In genomic region chr7:110769094-110769493, GRCm38 (mm10) we compare ENCODE assay signal across 7 mouse cellular contexts. TPM values are rescaled to one million over a fixed set of nuclear protein-coding genes. Genes with fewer than 3 reads are reported as not detected.
DNase-seq lines count a peak whose midpoint lies in the region; ATAC-seq and TF ChIP-seq lines count a peak whose summit lies in the region.

No protein-coding gene starts in this region.

- TF ChIP-seq POLR2A in cortical plate, adult 2 months (IDR thresholded peaks at IDR 0.05; ENCODE audit: extremely low read depth, insufficient read depth, low read length): no peak

- H3K4me2 ChIP-seq in heart, postnatal 0 days (ENCODE audit: low read depth, low read length): peak overlapping the region; percentile 83
- peak overlapping the region; percentile 99 for H3K4me2 ChIP-seq in stomach, embryonic 15.5 days

- peak overlapping the region; percentile 69 for H3K9ac ChIP-seq in heart, postnatal 0 days (replicated peaks; ENCODE audit: low read depth, low read length)
- H3K9ac ChIP-seq in stomach, embryonic 15.5 days: peak overlapping the region; percentile 58; the same call in 1 of the 2 replicates

- no peak for ATAC-seq in heart, postnatal 0 days (ENCODE audit: insufficient read depth, low read depth)
- no peak for ATAC-seq in stomach, embryonic 15.5 days (ENCODE audit: insufficient read depth, low FRiP score, low read depth)

- TF ChIP-seq CTCF in cortical plate, adult 2 months (IDR thresholded peaks at IDR 0.05; ENCODE audit: extremely low read depth, insufficient read depth, low read length): no peak
- TF ChIP-seq CTCF in heart, postnatal 0 days (IDR thresholded peaks at IDR 0.05; ENCODE audit: low read depth): no peak

- no peaks in the 10 kb centered on the region for H3K9me3 ChIP-seq in heart, postnatal 0 days (replicated peaks; ENCODE audit: control insufficient read depth, low read length)
- H3K9me3 ChIP-seq in megakaryocyte, embryonic 14.5 days: no peaks in the 10 kb centered on the region
- H3K9me3 ChIP-seq in stomach, embryonic 15.5 days: no peaks in the 10 kb centered on the region

- peak; percentile 64 for DNase-seq in MEL-GATA-1-ER (ENCODE audit: extremely low read depth, low read depth)
- no peak for DNase-seq in heart, postnatal 0 days (ENCODE audit: low spot score)
- DNase-seq in kidney, postnatal 36 days: peak; percentile 58 to 59
- DNase-seq in cerebellum, adult 9-11 months: no peak

- peaks cover 11% of the 10 kb centered on the region for H3K4me1 ChIP-seq in cortical plate, adult 2 months (ENCODE audit: control insufficient read depth, insufficient read depth, low read length)
- H3K4me1 ChIP-seq in heart, postnatal 0 days (ENCODE audit: control insufficient read depth, insufficient read depth): peaks cover 29% of the 10 kb centered on the region
- peaks cover 57% of the 10 kb centered on the region for H3K4me1 ChIP-seq in megakaryocyte, embryonic 14.5 days
- H3K4me1 ChIP-seq in stomach, embryonic 15.5 days: peaks cover 23% of the 10 kb centered on the region

- H3K4me3 ChIP-seq in cortical plate, adult 2 months (ENCODE audit: insufficient read depth, low read length): peak overlapping the region; percentile 49
- H3K4me3 ChIP-seq in heart, postnatal 0 days (ENCODE audit: low read depth, low read length): peak overlapping the region; percentile 58
- peak overlapping the region; percentile 92 for H3K4me3 ChIP-seq in megakaryocyte, embryonic 14.5 days (replicated peaks)
- peak overlapping the region; percentile 55 for H3K4me3 ChIP-seq in stomach, embryonic 15.5 days (replicated peaks)

- 50% methylated on average over 4 of the region's 4 CpGs for WGBS in heart, postnatal 0 days
- 46% methylated on average over 4 of the region's 4 CpGs for WGBS in stomach, embryonic 15.5 days

- TF ChIP-seq EP300 in heart, postnatal 0 days (IDR thresholded peaks at IDR 0.05; ENCODE audit: low read depth): no peak

- H3K36me3 ChIP-seq in heart, postnatal 0 days (replicated peaks; ENCODE audit: control insufficient read depth, insufficient read depth, low read length): no peaks in the 10 kb centered on the region
- no peaks in the 10 kb centered on the region for H3K36me3 ChIP-seq in megakaryocyte, embryonic 14.5 days (replicated peaks; ENCODE audit: low read length)
- H3K36me3 ChIP-seq in stomach, embryonic 15.5 days: no peaks in the 10 kb centered on the region

- H3K27ac ChIP-seq in cortical plate, adult 2 months (ENCODE audit: insufficient read depth, low read length): peak overlapping the region; percentile 62
- peak overlapping the region; percentile 70 for H3K27ac ChIP-seq in heart, postnatal 0 days (ENCODE audit: low read depth)
- no peak overlapping the region for H3K27ac ChIP-seq in stomach, embryonic 15.5 days

- no peaks in the 10 kb centered on the region for H3K27me3 ChIP-seq in heart, postnatal 0 days (ENCODE audit: control insufficient read depth, insufficient read depth, low read length)
- H3K27me3 ChIP-seq in megakaryocyte, embryonic 14.5 days (replicated peaks): peaks cover 60% of the 10 kb centered on the region
- peaks cover 12% of the 10 kb centered on the region; the same call in 1 of the 2 replicates for H3K27me3 ChIP-seq in stomach, embryonic 15.5 days (replicated peaks)

RNA-seq across cellular contexts. Expression of gene Ampd3, which starts 1.1 kb away (rescaled TPM):
- 21.8 and 22.0 TPM in 2 replicates for polyA plus RNA-seq in cortical plate, adult 2 months (2012; rRNA removed)
- 12.2 and 19.7 TPM in 2 replicates for total RNA-seq in heart, postnatal 0 days (2014; rRNA removed; ENCODE audit: low replicate concordance)
- 12.8 and 15.6 TPM in 2 replicates for polyA plus RNA-seq in heart, postnatal 0 days (2015; fragmentation: Nextera tagmentation; extraction: Ambion mirVana)
- 1.6 TPM in 2 replicates for polyA plus RNA-seq in megakaryocyte, embryonic 14.5 days (2012; ENCODE audit: insufficient read depth, low replicate concordance)
- 5.0 and 5.9 TPM in 2 replicates for polyA plus RNA-seq in stomach, embryonic 15.5 days (2015; fragmentation: Nextera tagmentation; extraction: Ambion mirVana)

Comparison
In these comparisons a context has a peak if more than half of its experiments do, and no peak if none do; other contexts are left out.
1. DNase-seq: peak in MEL-GATA-1-ER (single experiment) and kidney, postnatal 36 days (2 of 2); none in heart, postnatal 0 days (single experiment) and cerebellum, adult 9-11 months (single experiment).
2. Peak in every context shown above with its lines, with median percentiles within 50 percentile points of each other: H3K4me3 ChIP-seq.